Mouse (Mus musculus) large intestine, adult 2 months (tissue): ENCODE data around the gene Galk2. TPM values are rescaled to one million over a fixed set of nuclear protein-coding genes. Genes with fewer than 3 reads are reported as not detected.

Experiments
- DNase-seq: peaks from one replicate; pipeline ENCODE4 v3.0.0-alpha.2; 2012; ENCODE audit warnings: low read depth, low spot score
- WGBS: fragments of 180-500 bp; shearing (Covaris S2); methylation state at CpG from one replicate; pipeline ENCODE4 v1.1.7; 2018; 5-methylcytosine and 5-hydroxymethylcytosine counted together
- polyA plus RNA-seq: library from polyadenylated mRNA; depleted of rRNA; stranded (reverse); fragments of >200 nt; gene quantifications from 2 replicates; pipeline ENCODE4 v1.2.3, GENCODE M21; 2012

Galk2 gene
- polyA plus RNA-seq, 1 experiment: 25.1 TPM

DNA sequence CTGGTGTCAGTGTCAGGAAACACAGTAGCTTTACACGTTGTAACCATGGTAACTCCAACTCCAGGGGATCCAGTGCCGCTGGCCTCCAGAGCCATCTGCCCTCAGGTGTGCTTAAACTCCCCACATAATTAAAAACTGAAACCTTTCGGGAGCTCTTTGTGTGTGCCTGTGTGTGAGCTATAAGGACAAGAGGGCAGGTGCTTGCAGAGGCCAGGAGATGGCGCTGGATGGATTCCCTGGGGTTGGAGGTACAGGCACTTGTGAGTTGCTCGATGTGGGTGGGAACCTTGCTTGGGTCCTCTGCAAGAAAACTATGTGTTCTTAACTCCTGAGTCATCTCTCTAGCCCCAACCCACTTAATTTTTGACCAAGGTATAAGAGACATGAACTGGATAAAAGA, 77.5 kb downstream of the Galk2 start:
- DNase-seq: no peak
- WGBS: 75% methylated on average over 5 of the region's 5 CpGs

DNA sequence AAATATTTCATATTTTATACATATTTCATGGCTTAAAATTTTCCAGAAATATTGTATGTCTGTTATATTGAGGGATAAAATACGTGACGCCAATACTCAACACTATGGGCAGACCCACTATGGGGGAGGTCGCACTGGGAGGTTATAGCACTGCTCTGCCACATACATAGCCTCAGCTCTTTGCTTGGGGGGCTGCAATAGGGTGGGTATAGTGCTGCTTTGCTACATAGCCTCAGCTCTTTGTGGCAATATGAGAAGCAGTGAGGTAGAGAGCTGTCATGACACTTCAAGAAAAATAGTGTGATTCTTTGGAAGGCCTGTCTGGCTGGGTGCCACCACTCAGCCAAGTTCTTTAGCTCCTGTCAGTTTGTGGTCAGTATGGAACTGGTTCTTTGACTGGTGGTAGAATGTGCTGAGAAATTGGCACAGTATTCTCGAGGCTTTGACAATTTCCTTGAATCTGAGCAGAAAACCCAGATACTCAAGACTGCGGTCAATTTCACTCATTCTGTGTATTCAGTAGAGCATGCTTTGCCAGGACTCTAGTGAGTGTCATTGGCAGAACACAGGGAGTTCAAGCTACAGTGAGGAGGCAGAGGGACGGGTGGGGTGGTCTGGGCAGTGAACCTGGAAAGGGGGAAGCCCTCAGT, 80.2 kb downstream of the Galk2 start:
- 93% methylated on average over 6 of the region's 6 CpGs for WGBS
- no peak for DNase-seq

DNA sequence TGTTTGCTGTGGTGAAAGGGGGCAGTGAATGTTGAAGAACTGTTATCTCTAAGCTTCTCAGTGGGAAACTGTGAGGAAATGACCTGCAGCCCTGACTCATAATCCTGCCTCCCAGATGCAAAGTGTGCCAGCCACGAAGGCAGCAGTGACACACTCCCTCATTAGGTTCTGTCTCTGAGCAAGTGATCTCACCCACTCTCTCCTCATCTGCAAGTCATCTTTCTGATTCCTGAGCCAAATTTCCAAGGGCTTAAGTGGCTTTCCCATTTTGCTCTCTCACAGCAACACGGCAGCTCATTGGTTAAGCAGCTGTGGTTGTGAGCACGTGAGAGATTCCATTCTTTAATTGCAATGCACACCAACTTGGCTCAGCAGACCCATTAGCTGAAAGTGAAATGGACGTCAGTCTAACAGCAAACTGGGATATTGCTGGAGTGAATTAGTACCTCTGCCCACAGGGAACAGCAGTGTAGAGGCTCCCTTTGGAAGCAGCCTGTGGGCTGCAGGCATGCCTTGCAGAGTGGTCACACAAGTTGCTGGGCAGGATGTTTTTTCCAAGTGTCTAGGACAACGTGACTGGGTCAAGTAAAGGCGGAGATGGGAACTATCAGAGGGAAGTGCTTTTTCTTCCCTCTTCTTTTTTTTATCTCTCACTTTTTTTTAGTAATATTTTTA, 82.3 kb downstream of the Galk2 start:
- no peak for DNase-seq
- 72% methylated on average over 6 of the region's 6 CpGs for WGBS

DNA sequence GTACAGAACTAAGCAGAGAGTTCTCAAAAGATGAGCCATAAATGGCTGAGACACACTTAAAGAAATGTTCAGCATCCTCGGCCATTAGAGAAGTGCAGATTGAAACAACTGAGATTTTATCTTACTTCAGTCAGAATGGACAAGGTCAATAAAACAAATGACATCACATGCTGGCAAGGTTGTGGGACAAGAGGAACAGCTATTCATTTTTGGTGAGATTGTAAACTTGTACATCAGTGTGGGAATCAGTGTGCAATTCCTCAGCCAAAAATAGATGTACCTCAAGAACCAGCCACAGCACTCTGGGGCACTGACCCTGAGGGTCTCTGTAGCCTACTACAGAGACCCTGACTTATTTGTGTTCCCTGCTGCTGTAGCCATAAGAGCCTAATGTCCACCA, 84.4 kb downstream of the Galk2 start:
- 58% methylated on average over 1 of the region's 1 CpGs for WGBS
- no peak for DNase-seq

DNA sequence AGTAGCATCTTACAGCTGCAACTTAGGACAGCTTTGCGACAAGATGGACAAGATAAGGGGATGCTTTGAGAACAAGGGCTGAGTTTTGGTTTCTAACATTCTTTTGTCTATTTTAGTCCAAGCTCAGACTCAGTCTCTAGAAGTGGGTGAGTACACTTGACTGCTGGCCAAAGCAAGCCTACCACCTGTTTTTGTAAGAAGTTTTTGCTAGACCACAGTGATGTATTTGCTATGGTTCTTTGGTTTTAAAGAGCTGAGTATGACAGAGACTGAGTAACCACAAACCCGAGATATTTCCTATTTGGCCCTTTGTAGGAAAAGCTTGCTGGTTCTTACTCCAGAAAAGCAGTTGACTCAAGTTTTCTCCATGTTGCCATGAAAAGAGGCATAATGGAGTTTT, 89.3 kb downstream of the Galk2 start:
- no peak for DNase-seq
- WGBS: 82% methylated on average over 2 of the region's 2 CpGs

DNA sequence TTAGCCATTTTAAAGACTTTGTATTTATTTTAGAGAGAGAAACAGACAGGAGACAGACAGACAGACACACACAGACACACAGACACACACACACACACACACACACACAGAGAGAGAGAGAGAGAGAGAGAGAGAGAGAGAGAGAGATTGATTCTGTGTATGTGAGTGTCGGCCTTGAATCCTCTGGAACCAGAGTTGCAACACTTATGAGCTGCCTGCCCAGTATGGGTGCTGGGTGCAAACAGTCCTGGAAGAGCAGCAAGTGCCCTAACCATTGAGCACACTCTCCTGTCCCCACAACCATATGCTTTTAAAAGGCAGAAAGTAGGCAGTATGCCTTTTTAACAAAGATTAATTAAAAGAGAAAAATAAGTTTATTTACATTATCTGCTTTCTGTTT, 109.9 kb downstream of the Galk2 start:
- no peak for DNase-seq
- 80% methylated on average over 1 of the region's 1 CpGs for WGBS

DNA sequence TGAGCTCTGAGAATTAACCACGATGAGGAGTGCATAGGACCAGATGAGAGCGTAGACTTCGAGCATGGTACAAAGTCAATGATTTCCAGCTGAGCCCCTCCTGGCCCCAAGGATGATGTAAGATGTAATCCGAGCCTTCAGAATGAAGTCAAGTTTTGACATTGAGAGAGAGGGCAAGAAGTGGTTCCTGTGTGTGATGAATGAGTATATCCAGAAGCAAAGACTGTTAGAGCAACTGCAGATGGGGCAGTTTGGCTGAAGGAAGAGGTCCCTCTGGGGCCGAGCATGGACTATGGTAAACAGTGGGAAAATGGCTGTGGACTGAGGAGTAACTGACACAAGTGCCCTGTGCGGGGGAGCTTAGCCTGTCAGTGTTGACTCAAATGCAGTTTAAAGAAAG, 114.3 kb downstream of the Galk2 start:
- WGBS: 37% methylated on average over 6 of the region's 6 CpGs
- DNase-seq: no peak

DNA sequence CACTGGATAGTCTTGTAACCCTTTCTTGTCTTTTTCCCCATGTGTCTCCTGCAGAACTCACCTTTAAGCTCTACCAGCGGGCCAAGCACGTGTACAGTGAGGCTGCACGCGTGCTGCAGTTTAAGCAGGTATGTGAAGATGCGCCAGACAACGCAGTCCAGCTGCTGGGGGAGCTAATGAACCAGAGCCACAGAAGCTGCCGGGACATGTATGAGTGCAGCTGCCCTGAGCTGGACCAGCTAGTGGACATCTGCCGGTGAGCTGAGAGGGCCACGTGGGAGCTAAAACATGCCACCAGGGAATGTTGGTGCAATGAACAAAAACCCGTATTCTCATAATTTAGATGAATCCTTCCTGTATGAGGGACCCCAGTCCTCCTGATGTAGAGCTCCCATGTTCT, 116.3 kb downstream of the Galk2 start:
- WGBS: 96% methylated on average over 10 of the region's 10 CpGs
- DNase-seq: no peak

DNA sequence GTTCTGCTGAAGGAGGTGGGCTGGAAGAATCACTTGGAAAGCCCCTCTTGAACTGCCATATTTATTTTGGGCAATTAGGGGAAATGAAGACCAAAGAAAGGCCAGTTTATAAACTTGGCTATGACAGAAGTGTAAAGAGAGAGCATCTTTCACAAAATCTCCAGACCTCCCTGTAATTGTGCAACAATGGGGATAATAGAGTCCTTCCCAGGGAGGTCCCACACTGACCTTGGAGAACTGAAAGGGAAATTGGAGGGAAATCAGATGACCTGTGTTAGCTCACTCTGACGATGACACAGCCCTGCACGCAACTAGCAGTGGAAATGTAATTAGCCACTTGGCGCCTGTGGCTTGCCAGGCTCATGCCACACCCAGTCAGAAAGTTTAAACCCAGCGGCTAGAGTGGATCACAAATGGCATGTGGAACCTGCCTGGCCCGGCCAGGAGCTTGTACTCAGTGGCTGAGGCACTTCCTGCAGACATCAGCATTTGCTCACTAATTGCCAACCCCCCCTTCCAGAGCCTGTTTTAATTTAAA, 117.0 kb downstream of the Galk2 start:
- 17% methylated on average over 5 of the region's 5 CpGs for WGBS
- DNase-seq: no peak

DNA sequence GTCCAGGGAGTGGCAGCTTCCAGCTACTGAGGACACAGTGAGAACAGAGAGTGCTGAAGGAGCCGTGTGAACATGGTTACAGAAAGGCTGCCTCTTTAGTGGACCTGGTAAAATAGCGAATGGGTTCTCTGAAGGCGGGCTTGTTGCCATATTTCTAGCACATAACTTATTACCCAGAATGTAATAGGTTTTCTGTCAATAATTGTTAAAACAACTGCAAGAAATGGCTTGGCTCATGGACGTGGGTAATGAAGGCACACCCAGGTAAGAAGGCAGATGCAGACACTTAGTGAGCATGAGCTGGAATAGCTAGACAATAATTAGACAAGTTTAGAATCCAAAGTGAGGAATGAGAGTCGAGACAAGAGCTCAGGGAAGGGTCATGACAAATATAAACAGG, 143.4 kb downstream of the Galk2 start:
- DNase-seq: no peak
- WGBS: 49% methylated on average over 5 of the region's 5 CpGs

DNA sequence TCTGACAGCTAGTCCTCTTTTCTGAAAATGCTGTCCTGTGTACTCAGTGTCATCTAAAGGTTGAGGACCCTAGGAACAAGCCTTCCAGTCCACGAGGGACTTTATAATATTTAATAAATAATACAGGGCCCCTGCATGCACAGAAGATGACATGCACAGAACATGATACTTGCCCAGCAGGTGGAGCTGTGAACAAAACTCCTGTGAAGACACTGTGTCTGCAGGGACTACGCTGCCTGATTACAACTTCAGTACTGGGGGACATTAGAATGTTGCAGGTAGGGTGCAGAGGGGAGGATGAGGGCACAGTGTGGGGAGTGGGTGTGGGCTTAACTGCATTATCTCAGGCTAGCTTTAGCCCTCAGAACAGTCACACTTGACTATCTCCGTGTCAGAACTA, 147.2 kb downstream of the Galk2 start:
- no peak for DNase-seq
- 40% methylated on average over 3 of the region's 3 CpGs for WGBS

DNA sequence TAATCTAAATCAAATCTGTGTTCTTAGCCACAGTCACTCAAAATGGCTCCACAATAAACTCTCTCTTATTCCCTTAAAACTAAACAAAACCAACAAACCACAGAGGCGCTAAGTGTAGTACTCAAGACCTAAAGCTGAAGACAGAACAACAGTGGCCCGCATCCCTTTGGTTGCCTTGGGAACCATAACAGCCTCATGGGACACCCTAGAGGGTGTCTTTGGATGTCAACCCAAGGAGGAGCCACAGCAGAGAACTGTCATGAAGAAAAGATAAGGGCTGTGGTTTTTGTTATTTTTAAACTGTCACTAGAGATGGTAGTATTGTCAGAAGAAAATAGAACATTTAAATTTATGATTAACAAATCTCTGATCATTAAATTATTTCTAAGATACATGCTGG, 147.8 kb downstream of the Galk2 start:
- WGBS: 78% methylated on average over 2 of the region's 2 CpGs

DNA sequence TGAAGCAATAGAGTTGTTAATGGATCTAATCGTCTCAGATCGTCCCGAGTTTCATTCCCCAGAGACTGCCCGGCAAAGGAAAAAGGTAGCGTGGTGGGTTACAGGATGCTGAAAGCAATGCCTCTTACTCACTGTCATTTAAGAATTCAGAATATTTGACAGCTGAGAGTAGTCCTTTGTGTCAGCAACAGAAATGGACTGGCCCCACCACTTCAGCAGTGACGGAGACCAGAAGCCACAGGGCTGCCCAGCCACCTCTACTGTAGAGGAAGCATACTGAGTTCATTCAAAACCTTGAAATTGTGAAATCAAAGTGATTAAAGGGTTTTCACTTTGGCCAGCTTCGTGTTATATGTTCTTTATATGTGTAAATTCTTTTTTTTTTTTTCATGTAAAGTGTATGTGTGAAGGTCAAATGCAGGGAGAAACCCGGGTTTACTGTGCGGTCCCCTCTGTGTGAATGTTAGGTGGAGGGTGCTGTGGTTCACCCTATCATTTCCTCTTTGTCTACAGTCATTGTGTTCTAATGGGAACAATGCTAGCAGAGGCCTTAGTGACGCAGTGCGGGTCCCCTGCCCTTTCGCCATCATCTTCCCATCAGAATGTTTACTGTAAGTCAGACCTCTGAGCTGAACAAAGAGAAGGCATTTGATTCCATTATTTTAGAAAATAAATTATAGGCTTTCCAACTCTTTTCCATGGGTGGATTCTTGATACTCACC, 156.2 kb downstream of the Galk2 start:
- DNase-seq: no peak
- WGBS: 74% methylated on average over 12 of the region's 12 CpGs

More for the DNA sequence above, 147.8 kb downstream of the Galk2 start:
- no peak for DNase-seq

DNA sequence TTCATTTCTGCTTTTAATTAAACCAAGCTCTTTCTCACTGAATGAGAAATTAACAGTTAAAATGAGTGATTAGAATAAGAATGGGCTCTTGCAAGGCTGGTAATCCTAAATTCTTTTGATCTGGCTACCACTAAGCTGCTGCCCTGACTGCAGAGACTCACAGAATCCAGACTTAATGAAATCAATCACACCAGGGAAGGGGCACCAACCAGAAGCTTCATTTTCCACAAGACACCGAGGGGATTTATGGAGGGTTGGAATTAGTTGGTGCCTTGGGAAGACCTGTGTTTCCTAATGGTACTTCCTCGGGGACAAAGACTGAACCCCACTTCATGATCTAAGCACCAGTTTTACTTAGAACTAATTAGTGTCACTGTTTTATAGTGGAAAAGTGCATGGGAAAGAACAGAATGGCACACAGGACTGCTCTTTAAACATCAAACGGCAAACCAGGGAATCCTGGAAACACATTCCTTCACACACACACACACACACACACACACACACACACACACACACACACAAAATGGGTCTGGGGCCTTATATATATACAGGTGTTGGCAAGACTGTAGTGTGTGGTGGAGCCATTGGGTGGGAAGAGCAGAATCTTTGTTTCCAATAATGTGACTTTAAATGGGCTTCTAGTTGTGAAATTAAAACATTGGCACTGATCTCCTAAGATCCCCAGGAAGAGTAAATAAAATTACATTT, 157.0 kb downstream of the Galk2 start:
- 56% methylated on average over 3 of the region's 3 CpGs for WGBS
- DNase-seq: no peak

DNA sequence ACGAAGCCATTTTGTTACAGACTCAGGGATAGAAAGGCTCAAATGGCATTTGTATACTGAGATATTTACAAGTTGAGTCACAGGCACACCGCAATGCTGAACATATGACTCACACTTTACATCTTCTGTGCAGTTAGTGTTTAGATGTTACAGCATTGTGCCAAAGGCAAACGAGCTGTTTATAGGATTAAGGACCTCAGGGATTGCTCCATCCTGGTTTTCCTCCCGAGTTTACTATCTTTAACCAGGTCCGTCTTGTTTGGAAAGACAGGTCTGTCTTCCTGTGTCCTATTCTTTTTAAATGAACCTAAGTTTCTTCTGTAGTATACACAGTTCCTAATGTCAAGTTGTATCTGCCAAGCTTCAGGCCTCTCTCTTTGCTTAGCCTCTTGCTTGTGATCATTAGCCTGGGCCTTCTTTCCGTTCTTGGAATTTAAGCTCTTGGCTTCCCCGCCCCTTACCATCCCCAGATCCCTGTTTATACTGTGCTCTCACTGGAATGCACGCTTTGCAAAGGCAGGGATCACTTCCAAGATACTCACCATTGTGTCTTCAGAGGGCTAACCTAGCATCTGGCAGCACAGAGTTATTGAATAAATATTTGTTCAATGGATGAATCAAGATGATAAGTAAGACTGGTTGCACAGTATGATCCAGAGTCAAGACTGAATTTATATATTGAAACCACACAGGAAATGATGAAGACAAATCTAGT, 172.4 kb downstream of the Galk2 start:
- WGBS: 32% methylated on average over 8 of the region's 8 CpGs
- no peak for DNase-seq

DNA sequence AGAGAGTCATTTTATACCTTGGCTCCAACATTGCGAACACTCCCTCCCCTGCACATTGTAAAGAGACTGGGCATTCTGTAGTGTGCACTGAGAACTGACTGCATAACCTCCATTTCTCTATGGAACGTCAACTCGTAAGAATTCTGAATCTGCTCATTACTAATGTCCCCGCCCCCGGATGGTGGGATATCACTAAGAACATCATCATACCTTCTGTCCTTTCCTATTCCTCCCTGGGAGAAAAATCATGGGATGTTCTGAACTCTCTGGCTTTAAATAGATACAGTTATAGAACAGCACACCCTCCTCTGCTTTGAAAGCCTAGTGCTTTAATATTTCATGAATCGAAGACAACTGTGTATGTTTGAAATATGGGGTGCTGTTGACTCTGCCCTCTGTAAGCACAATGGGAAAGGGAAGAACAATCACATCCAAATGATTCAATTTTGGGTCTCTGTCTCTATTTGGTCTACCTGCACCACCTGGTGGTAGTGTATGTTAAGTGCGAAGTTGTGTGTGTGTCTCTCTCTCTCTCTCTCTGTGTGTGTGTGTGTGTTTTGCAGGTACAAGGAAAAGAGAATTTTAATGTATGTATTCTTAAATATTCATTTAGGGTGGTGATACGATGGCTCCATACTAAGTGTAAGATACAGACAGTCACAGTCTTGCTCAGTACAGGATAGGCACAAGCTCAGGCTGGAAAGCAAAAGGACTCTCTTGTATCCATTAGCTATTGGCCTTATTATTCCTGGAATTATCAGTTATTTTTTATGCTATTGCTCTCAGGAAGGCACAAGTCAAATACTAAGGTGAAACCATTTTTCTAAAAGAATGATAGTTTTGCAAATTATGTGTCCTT, 174.4 kb downstream of the Galk2 start:
- no peak for DNase-seq
- 57% methylated on average over 8 of the region's 8 CpGs for WGBS
